Mouse (Mus musculus) intestine, embryonic 14.5 days (tissue): ENCODE data around the gene Tm4sf5. TPM values are rescaled to one million over a fixed set of nuclear protein-coding genes. Genes with fewer than 3 reads are reported as not detected.

Experiments
- ATAC-seq: fragments of 200-750 bp; cut with Nextera tagmentation; replicated peaks from 2 replicates; pipeline ENCODE4 v1.8.0; 2017; ENCODE audit warnings: low read depth, moderate number of reproducible peaks, moderate TSS enrichment, moderate library complexity; ENCODE audit not compliant: low FRiP score, low TSS enrichment
- DNase-seq: peaks from one replicate; pipeline ENCODE4 v3.0.0-alpha.2; 2018; ENCODE audit warnings: low spot score
- H3K27ac ChIP-seq: fragments of 300-500 bp; sonication (generic); 2 replicates; pipeline ENCODE4 v1.5.1; 2014; ENCODE audit warnings: low read depth, mild to moderate bottlenecking, control low read depth
- H3K27me3 ChIP-seq: fragments of 300-500 bp; sonication (generic); replicated peaks from 2 replicates; pipeline ENCODE4 v1.6.1; 2014; ENCODE audit warnings: low read length, control low read depth; ENCODE audit not compliant: control insufficient read depth, insufficient read depth
- H3K36me3 ChIP-seq: fragments of 300-500 bp; sonication (generic); 2 replicates; pipeline ENCODE4 v1.6.1; 2014; ENCODE audit warnings: low read length, control low read depth; ENCODE audit not compliant: control insufficient read depth, insufficient read depth
- H3K4me1 ChIP-seq: fragments of 300-500 bp; sonication (generic); replicated peaks from 2 replicates; pipeline ENCODE4 v1.6.1; 2014; ENCODE audit warnings: low read length, control low read depth, mixed read lengths; ENCODE audit not compliant: control insufficient read depth, insufficient read depth
- H3K4me2 ChIP-seq: fragments of 300-500 bp; sonication (generic); 2 replicates; pipeline ENCODE4 v1.6.1; 2014; ENCODE audit warnings: low read length
- H3K4me3 ChIP-seq: fragments of 300-500 bp; sonication (generic); 2 replicates; pipeline ENCODE4 v1.5.1; 2014; ENCODE audit warnings: low read depth, low read length, control low read depth, mixed read lengths
- H3K9ac ChIP-seq: fragments of 300-500 bp; sonication (generic); 2 replicates; pipeline ENCODE4 v1.6.1; 2014; ENCODE audit warnings: mild to moderate bottlenecking, low read length
- H3K9me3 ChIP-seq: fragments of 300-500 bp; sonication (generic); 2 replicates; pipeline ENCODE4 v1.6.1; 2016; ENCODE audit warnings: low read length, control low read depth; ENCODE audit not compliant: control insufficient read depth
- WGBS: fragments of 180-500 bp; shearing (Covaris S2); extraction: QIAGEN DNeasy Blood & Tissue Kit; methylation state at CpG from one replicate; pipeline ENCODE4 v1.1.7; 2014; 5-methylcytosine and 5-hydroxymethylcytosine counted together
- polyA plus RNA-seq: library from polyadenylated mRNA; unstranded; fragments of >200 nt; fragmentation: Nextera tagmentation; extraction: Ambion mirVana; gene quantifications from 2 replicates; pipeline ENCODE4 v1.2.1, GENCODE M21; 2014

The Tm4sf5 gene
- 100 and 104 TPM in 2 replicates for polyA plus RNA-seq

DNA sequence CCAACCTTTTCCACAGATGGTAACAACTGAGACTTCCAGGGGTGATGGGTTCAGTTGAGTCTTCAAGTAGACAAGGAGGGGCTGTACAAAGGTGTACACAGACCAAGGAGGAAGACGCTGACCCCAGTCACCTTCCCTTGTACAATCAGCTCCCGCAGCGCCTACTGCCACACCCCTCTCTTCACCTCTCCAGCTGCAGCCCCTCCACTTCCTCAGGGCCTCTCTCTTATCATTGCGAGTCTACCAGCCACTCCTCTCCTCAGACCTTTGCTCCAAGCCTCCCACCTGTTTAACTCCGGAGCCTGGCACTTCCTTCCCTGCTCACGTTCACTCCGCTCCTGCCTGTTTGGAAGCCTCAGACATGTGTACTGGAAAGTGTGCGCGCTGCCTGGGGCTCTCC lies at the start of gene Tm4sf5:
Gene Tm4sf5, plus strand, starts transcription at position 275 of the 400 bp plus-strand sequence.
- no peak for DNase-seq
- H3K4me1 ChIP-seq, result peaks cover 6% of the 10 kb centered on the region; the same call in 1 of the 2 replicates
- peak within 1 kb of the TSS; percentile 39 for H3K4me2 ChIP-seq
- peak within 1 kb of the TSS; percentile 22 for H3K4me3 ChIP-seq
- peaks cover 7% of the 10 kb centered on the region; the same call in 1 of the 2 replicates for H3K27me3 ChIP-seq
- peak; percentile 85 for ATAC-seq
- H3K9me3 ChIP-seq, result no peaks in the 10 kb centered on the region
- H3K9ac ChIP-seq, result no peak within 1 kb of the TSS; the same call in 1 of the 2 replicates
- H3K27ac ChIP-seq, result peak within 1 kb of the TSS; percentile 75
- H3K36me3 ChIP-seq, result no peaks in the 10 kb centered on the region
- WGBS, result 50% methylated on average over 9 of the region's 9 CpGs

- H3K27ac ChIP-seq, result peak within 1 kb of the TSS; percentile 9; the same call in 1 of the 2 replicates
- ATAC-seq (0 out of 2 replicates have a peak, but pooled peaks have one; percentile 22), DNase-seq (peak; percentile 75)
- H3K4me2 ChIP-seq, result peak within 1 kb of the TSS; percentile 100
- H3K27me3 ChIP-seq, result peaks cover 18% of the 10 kb centered on the region
- H3K9ac ChIP-seq, result peak within 1 kb of the TSS; percentile 60
- H3K4me1 ChIP-seq, result peaks cover under 1% of the 10 kb centered on the region
- 18% methylated on average over 32 of the region's 32 CpGs for WGBS
- H3K9me3 ChIP-seq, result no peaks in the 10 kb centered on the region
- H3K36me3 ChIP-seq, result 0 out of 2 replicates have a peak, but pooled peaks cover 4% of the 10 kb centered on the region
- peak within 1 kb of the TSS; percentile 62 for H3K4me3 ChIP-seq
Measured at GRCm38 (mm10) chr11:70458688-70459600, 46.1 kb upstream of the Tm4sf5 start, which contains the start of gene Zmynd15. Zmynd15 (plus strand) TSS chr11:70459433.

- Histone ChIP-seq H3K9ac (peak within 1 kb of the TSS; percentile 60), H3K9me3 (no peaks in the 10 kb centered on the region), H3K36me3 (no peaks in the 10 kb centered on the region), H3K4me2 (peak within 1 kb of the TSS; percentile 100), H3K4me3 (peak within 1 kb of the TSS; percentile 62), H3K27me3 (peaks cover 24% of the 10 kb centered on the region), H3K4me1 (no peaks in the 10 kb centered on the region; the same call in none of the 2 replicates), H3K27ac (peak within 1 kb of the TSS; percentile 9; the same call in 1 of the 2 replicates)
- 4% methylated on average over 30 of the region's 30 CpGs for WGBS
- DNase-seq (no peak), ATAC-seq (peak; percentile 73)
Measured at GRCm38 (mm10) chr11:70459601-70460101, 45.4 kb upstream of the Tm4sf5 start, which contains the start of gene Cxcl16. Cxcl16 (minus strand) TSS chr11:70459984.

DNA sequence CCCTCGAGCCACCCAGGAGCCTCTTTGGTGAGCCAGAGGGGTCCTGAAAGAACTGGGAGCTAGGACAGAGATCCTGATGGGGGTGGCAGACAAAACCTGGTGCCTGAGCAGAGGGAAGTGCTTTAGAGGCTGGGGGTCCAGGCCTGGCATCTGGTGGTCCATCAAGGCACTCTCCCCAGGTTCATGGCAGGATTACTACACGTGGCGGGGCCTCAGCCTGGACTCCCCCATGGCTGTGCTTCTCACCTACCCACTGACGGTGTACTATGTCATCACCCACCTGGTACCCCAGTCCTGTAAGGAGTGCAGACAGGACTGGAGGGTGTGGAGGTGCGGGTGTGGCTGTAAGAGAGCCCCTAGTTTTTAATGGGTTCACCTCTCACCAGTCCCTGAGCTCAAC lies 41.1 kb upstream of the Tm4sf5 start:
- DNase-seq (no peak), ATAC-seq (no peak)
- H3K4me3 ChIP-seq, result no peak overlapping the region
- no peaks in the 10 kb centered on the region for H3K9me3 ChIP-seq
- no peak overlapping the region for H3K27ac ChIP-seq
- H3K4me1 ChIP-seq, result peaks cover 14% of the 10 kb centered on the region
- 81% methylated on average over 5 of the region's 5 CpGs for WGBS
- H3K36me3 ChIP-seq, result no peaks in the 10 kb centered on the region
- no peak overlapping the region for H3K4me2 ChIP-seq
- no peak overlapping the region for H3K9ac ChIP-seq
- H3K27me3 ChIP-seq, result peaks cover 31% of the 10 kb centered on the region

- H3K36me3 ChIP-seq, result no peaks in the 10 kb centered on the region
- no peak for ATAC-seq
- H3K4me2 ChIP-seq, result peak overlapping the region; percentile 55
- peak overlapping the region; percentile 28 for H3K4me3 ChIP-seq
- 28% methylated on average over 16 of the region's 16 CpGs for WGBS
- H3K27ac ChIP-seq, result no peak overlapping the region
- peak; percentile 53 for DNase-seq
- peaks cover 26% of the 10 kb centered on the region for H3K27me3 ChIP-seq
- no peak overlapping the region for H3K9ac ChIP-seq
- H3K4me1 ChIP-seq, result peaks cover 14% of the 10 kb centered on the region
- no peaks in the 10 kb centered on the region for H3K9me3 ChIP-seq
Measured at GRCm38 (mm10) chr11:70465211-70465610, 39.8 kb upstream of the Tm4sf5 start.

DNA sequence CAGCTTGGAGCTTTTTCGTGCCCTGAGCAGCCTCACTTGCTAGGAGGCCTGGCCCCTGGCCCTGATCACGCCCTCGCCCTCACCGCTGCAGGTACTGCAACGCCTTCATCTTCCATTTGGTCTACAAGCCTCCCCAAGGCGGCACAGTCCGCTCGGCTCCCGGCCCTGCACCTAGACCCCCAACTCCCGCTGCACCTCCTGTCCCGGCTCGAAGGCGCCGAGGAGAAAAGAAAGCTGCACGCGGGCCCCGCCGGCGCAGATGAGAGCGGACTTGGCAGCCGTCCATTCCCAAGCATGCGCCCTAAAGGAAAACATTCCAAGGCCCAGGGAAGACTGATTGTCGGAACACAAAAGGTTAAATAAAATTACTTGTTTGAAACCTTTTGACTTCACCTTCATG lies 39.2 kb upstream of the Tm4sf5 start:
- 12% methylated on average over 23 of the region's 23 CpGs for WGBS
- H3K4me3 ChIP-seq, result peak overlapping the region; percentile 28
- H3K9me3 ChIP-seq, result no peaks in the 10 kb centered on the region
- peaks cover 14% of the 10 kb centered on the region for H3K4me1 ChIP-seq
- H3K27me3 ChIP-seq, result peaks cover 26% of the 10 kb centered on the region
- DNase-seq (peak; percentile 68), ATAC-seq (no peak)
- H3K4me2 ChIP-seq, result peak overlapping the region; percentile 55
- H3K27ac ChIP-seq, result peak overlapping the region; percentile 43; the same call in 1 of the 2 replicates
- H3K9ac ChIP-seq, result peak overlapping the region; percentile 37
- H3K36me3 ChIP-seq, result no peaks in the 10 kb centered on the region

GRCm38 (mm10) chr11:70467902-70468619 lies 37.0 kb upstream of the Tm4sf5 start:
- Histone ChIP-seq H3K27me3 (peaks cover 22% of the 10 kb centered on the region), H3K4me2 (no peak overlapping the region), H3K36me3 (no peaks in the 10 kb centered on the region), H3K4me1 (peaks cover 14% of the 10 kb centered on the region), H3K4me3 (no peak overlapping the region), H3K9me3 (no peaks in the 10 kb centered on the region), H3K27ac (no peak overlapping the region), H3K9ac (no peak overlapping the region)
- DNase-seq (no peak), ATAC-seq (no peak)
- 75% methylated on average over 5 of the region's 5 CpGs for WGBS

DNA sequence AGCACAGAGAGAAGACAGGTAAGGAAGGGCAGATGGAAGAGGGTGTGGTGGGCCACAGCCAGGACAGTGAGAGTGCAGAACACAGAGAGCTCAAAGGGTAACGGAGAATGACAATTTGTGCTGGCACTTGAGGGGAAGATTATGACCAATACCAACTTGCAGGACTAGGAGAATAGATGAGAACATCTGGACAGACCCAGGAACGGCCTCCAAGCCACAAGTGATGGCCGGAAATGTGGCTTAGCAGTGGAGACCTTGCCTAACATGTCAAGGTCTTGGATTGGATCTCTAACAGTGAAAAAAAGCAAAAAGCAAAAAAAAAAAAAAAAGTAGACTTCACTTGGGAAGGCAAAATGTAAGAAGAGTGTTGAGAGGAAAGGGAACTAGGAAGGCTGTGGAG lies 35.3 kb upstream of the Tm4sf5 start:
- Histone ChIP-seq H3K4me1 (peaks cover 14% of the 10 kb centered on the region), H3K27me3 (peaks cover 12% of the 10 kb centered on the region), H3K9me3 (no peaks in the 10 kb centered on the region), H3K9ac (no peak overlapping the region), H3K36me3 (no peaks in the 10 kb centered on the region), H3K4me2 (no peak overlapping the region), H3K4me3 (no peak overlapping the region), H3K27ac (no peak overlapping the region)
- no peak for DNase-seq
- WGBS, result 92% methylated on average over 3 of the region's 3 CpGs
- no peak for ATAC-seq
